Mouse (Mus musculus) cortical plate, adult 2 months (tissue): ENCODE measurements around the gene Rufy2. TPM values are rescaled to one million over a fixed set of nuclear protein-coding genes. Genes with fewer than 3 reads are reported as not detected.

Source experiments
- H3K27ac ChIP-seq: fragments of 200-500 bp; 2 replicates; pipeline ENCODE4 v1.5.1; 2012; ENCODE audit warnings: low read length, control low read depth, inconsistent platforms; ENCODE audit not compliant: insufficient read depth
- H3K4me1 ChIP-seq: fragments of 200-500 bp; 2 replicates; pipeline ENCODE4 v1.6.1; 2011; ENCODE audit warnings: low read length; ENCODE audit not compliant: control insufficient read depth, insufficient read depth
- H3K4me3 ChIP-seq: fragments of 200-500 bp; 2 replicates; pipeline ENCODE4 v1.5.1; 2011; ENCODE audit warnings: mild to moderate bottlenecking, low read length, control low read depth; ENCODE audit not compliant: insufficient read depth
- CTCF ChIP-seq: fragments of 200-500 bp; IDR thresholded peaks from 2 replicates; pipeline ENCODE4 v1.5.1; 2011; ENCODE audit warnings: mild to moderate bottlenecking, control low read depth, low read length; ENCODE audit not compliant: insufficient read depth; ENCODE audit errors: extremely low read depth
- POLR2A ChIP-seq: fragments of 200-500 bp; IDR thresholded peaks from 2 replicates; pipeline ENCODE4 v1.6.1; 2011; ENCODE audit warnings: mild to moderate bottlenecking, low read length, control low read depth; ENCODE audit not compliant: insufficient read depth; ENCODE audit errors: extremely low read depth
- polyA plus RNA-seq: library from polyadenylated mRNA; depleted of rRNA; stranded (reverse); fragments of >200 nt; gene quantifications from 2 replicates; pipeline ENCODE4 v1.2.3, GENCODE M21; 2012

Gene Rufy2
- polyA plus RNA-seq, 1 experiment, result 58.9 TPM

GRCm38 (mm10) chr10:63026156-63026794, 46.3 kb downstream of the Rufy2 start:
- TF ChIP-seq POLR2A (no peak), CTCF (no peak)
- H3K27ac ChIP-seq, result no peak overlapping the region
- H3K4me3 ChIP-seq, result no peak overlapping the region
- H3K4me1 ChIP-seq, result peaks cover under 1% of the 10 kb centered on the region

GRCm38 (mm10) chr10:63026795-63027160, 46.8 kb downstream of the Rufy2 start:
- no peaks in the 10 kb centered on the region; the same call in 1 of the 2 replicates for H3K4me1 ChIP-seq
- no peak overlapping the region for H3K27ac ChIP-seq
- no peak overlapping the region for H3K4me3 ChIP-seq
- TF ChIP-seq CTCF (no peak), POLR2A (no peak)

DNA sequence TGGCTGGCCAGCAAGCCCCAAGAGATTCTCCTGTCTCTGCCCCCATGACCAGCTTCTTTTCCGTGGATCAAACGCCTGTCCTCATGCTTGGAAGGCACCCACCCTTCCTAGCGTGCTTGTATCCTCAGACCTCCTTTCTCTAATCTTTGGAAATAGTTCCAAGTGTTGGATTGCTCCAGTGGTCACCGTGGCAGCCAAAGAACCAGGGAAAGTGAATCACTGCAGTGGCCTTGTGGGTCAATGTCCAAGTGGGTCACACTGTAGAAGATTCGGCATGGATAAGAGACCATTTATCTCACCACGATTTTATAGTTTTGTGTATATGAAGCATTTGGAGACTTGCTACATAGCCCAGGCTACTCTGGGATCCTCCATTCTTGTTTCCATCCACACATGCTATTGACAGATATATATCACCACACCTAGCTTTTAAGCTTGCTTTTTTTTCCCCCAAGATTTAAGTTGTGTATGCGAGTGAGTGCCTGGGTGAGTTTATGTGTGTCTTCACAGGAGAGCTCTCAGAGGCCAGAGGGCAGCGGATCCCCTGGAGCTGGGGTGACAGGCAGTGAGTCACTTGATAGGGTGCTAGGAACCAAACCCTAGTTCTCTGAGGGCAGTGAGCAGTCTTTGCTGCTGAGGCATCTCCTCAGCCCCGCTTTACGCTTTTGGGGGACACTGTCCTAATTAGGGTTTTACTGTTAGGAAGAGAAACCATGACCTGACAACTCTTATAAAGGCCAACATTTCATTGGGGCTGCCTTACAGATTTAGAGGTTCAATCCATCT, 47.5 kb downstream of the Rufy2 start:
- Histone ChIP-seq H3K4me1 (no peaks in the 10 kb centered on the region; the same call in 1 of the 2 replicates), H3K4me3 (no peak overlapping the region), H3K27ac (no peak overlapping the region)
- TF ChIP-seq CTCF (no peak), POLR2A (no peak)

GRCm38 (mm10) chr10:63028396-63028795, 48.4 kb downstream of the Rufy2 start:
- Histone ChIP-seq H3K4me3 (no peak overlapping the region), H3K4me1 (no peaks in the 10 kb centered on the region; the same call in 1 of the 2 replicates), H3K27ac (no peak overlapping the region)
- no peak for TF ChIP-seq CTCF
- no peak for TF ChIP-seq POLR2A

DNA sequence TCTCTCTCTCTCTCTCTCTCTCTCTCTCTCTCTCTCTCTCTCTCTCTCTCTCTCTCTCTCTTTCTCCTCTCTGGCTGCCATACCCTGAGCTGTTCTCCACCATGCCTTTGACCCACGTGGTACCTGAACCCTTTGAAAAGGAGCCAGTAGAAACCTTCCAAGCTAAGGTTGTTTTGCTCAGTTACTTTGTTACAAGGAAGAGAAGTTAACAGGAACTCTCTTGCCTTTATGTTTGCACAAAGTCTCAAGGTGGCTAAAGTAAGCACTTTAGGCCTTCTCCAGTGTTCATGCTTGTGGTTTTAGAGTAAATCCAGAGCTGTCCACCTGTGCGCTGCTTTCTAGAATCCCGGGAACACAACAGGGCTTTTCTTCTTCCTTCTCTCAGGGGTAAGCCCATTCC, 52.2 kb downstream of the Rufy2 start:
- Histone ChIP-seq H3K27ac (no peak overlapping the region), H3K4me3 (no peak overlapping the region), H3K4me1 (no peaks in the 10 kb centered on the region)
- TF ChIP-seq CTCF, result no peak
- TF ChIP-seq POLR2A, result no peak

- Histone ChIP-seq H3K4me1 (no peaks in the 10 kb centered on the region), H3K4me3 (no peak overlapping the region), H3K27ac (no peak overlapping the region)
- no peak for TF ChIP-seq CTCF
- no peak for TF ChIP-seq POLR2A
Measured at GRCm38 (mm10) chr10:63032956-63033355, 52.9 kb downstream of the Rufy2 start.

DNA sequence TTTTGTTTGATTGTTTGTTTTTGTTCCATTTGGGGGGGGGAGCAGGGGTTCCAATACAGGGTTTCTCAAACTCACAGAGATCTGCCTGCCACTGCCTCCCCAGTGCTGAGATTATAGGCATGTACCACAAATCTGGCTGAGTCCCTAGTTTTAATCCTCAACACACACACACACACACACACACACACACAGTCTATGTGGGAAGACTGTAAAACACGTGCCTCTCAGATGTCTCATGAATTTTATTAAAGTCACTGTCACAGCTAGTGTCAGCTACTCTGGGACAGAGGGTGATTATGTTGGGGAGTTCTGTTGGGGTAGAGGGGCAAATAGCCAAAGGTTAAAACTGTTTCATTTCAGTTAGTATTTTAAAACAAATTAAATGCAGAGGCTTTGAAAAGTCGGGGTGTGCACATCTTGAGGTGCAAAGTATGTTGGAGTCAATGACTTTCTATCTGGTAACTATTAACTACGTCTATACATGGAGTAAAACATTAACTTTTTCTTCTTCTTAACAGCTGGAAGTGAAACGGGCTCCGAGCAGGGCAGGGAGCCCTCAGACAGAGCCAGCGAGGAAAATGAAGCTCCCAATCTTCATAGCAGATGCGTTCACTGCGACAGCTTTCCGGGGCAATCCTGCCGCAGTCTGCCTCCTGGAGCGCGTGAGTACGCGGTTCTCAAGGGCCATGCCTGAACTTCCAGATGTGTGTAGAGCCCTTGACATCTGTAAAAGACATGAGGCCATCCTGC, 58.7 kb downstream of the Rufy2 start:
- TF ChIP-seq CTCF (no peak), POLR2A (no peak)
- H3K4me3 ChIP-seq, result no peak overlapping the region
- no peak overlapping the region for H3K27ac ChIP-seq
- no peaks in the 10 kb centered on the region for H3K4me1 ChIP-seq

GRCm38 (mm10) chr10:63039867-63040628, 60.0 kb downstream of the Rufy2 start:
- no peaks in the 10 kb centered on the region for H3K4me1 ChIP-seq
- H3K27ac ChIP-seq, result no peak overlapping the region
- no peak for TF ChIP-seq POLR2A
- no peak for TF ChIP-seq CTCF
- no peak overlapping the region for H3K4me3 ChIP-seq

DNA sequence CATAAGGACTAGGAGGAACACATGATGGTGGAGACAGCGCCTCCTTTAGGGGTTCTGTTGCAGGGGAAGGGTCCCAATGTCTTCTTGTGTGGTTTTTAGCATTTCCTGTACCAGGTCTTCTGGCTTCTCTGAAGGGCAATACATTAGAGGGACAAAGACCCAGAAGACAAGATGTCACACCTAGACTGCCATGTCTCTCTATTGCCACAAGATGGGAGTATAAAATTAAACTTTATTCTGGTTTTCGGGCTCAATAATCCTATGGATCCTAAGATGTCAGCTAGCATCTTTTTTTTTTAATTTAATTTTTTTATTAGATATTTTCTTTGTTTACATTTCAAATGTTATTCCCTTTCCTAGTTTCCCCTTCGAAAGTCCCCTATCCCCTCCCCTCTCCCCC, 63.1 kb downstream of the Rufy2 start:
- Histone ChIP-seq H3K4me1 (no peaks in the 10 kb centered on the region), H3K4me3 (no peak overlapping the region), H3K27ac (no peak overlapping the region)
- TF ChIP-seq POLR2A (no peak), CTCF (0 out of 2 replicates have a peak, but pooled peaks have one; percentile 3)
